Mouse (Mus musculus) brain, embryonic 14.5 days (tissue): ENCODE measurements at regions not wholly inside any gene's neighbourhood (a gene's known extent, or its start where the extent isn't known, plus 50 kb on each side); places are given as distances from the start of the nearest gene placed in this dataset.

Source experiments
- CTCF ChIP-seq: fragments of 200-500 bp; IDR thresholded peaks from 2 replicates; pipeline ENCODE4 v1.5.1; 2012; ENCODE audit warnings: inconsistent platforms, mild to moderate bottlenecking, moderate library complexity, borderline replicate concordance; ENCODE audit not compliant: insufficient read depth, insufficient read length; ENCODE audit errors: extremely low read depth
- POLR2A ChIP-seq: fragments of 200-500 bp; IDR thresholded peaks from 2 replicates; pipeline ENCODE4 v1.6.1; 2012; ENCODE audit warnings: mild to moderate bottlenecking, inconsistent platforms, borderline replicate concordance; ENCODE audit not compliant: poor library complexity, insufficient read depth, insufficient read length, severe bottlenecking; ENCODE audit errors: extremely low read depth

GRCm38 (mm10) chr15:93000121-93000520 is 274.9 kb downstream of the Gxylt1 start:
- TF ChIP-seq POLR2A (no peak), CTCF (no peak)
